Mouse (Mus musculus) bone marrow, adult 2 months (tissue): ENCODE results near the gene Glis3. TPM values are rescaled to one million over a fixed set of nuclear protein-coding genes. Genes with fewer than 3 reads are reported as not detected.
A peak's percentile ranks its signal among the peaks of the same experiment; 100 is the strongest.

Experiments
- H3K27ac ChIP-seq: fragments of 200-500 bp; 2 replicates; pipeline ENCODE4 v1.5.1; 2012; ENCODE audit warnings: low read depth, mild to moderate bottlenecking, control low read depth, inconsistent platforms, low read length; ENCODE audit not compliant: control insufficient read depth, poor library complexity, insufficient read depth
- H3K4me1 ChIP-seq: fragments of 200-500 bp; 2 replicates; pipeline ENCODE4 v1.6.1; 2011; ENCODE audit warnings: low read length; ENCODE audit not compliant: control insufficient read depth, insufficient read depth
- H3K4me3 ChIP-seq: fragments of 200-500 bp; replicated peaks from 2 replicates; pipeline ENCODE3; 2011; ENCODE audit warnings: mild to moderate bottlenecking, low read depth, low read length, control low read depth; ENCODE audit not compliant: control insufficient read depth
- CTCF ChIP-seq: fragments of 200-500 bp; IDR thresholded peaks from 2 replicates; pipeline ENCODE4 v1.5.1; 2011; ENCODE audit warnings: low read length, control low read depth; ENCODE audit not compliant: control insufficient read depth, insufficient read depth
- POLR2A ChIP-seq: fragments of 200-500 bp; IDR thresholded peaks from 2 replicates; pipeline ENCODE4 v1.6.1; 2011; ENCODE audit warnings: low read depth, mild to moderate bottlenecking, control low read depth, low read length, borderline replicate concordance; ENCODE audit not compliant: control insufficient read depth
- WGBS: fragments of 180-500 bp; shearing (Covaris S2); methylation state at CpG from one replicate; pipeline ENCODE4 v1.1.7; 2018; 5-methylcytosine and 5-hydroxymethylcytosine counted together
- polyA plus RNA-seq: library from polyadenylated mRNA; stranded (reverse); fragments of >200 nt; gene quantifications from 2 replicates; pipeline ENCODE4 v1.2.4, GENCODE M21; 2011; ENCODE audit warnings: low replicate concordance; ENCODE audit not compliant: missing spikeins, insufficient read depth, insufficient read length

Glis3 gene
- 0.77 and 2.5 TPM in 2 replicates for polyA plus RNA-seq

DNA sequence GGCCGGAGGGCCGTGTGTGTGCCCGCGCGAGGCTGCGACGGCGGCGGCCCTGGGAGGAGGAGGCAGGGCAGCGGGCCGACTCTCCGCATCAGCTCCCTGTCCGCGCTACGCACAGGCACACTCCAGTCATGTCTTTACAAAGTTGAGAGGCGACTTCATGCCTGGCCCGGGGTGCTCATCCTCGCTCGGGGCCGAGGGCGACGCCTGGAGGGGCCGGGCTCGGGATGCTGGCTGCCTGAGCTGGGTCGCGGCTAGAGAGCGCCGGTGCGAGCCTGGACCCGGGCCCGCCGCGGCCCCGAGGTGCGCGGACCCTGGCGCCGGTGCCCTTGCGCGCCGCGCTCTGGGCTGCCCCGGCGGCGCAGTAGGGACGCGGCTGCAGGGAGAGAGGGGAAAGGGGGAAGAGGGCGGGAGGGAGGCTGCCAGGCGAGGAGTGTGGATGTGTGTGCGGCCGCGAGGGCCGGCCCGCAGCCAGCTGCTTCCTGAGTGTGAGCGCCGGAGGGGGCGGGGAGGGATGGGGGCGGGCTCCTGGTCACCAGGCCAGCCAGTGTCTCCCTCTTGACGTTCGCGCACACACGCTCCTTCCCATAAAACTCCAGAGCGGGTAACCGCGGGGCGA, at the start of gene Glis3:
TSS of gene Glis3 (minus strand) at position 302 of the 616 bp plus-strand sequence.
- no peak within 1 kb of the TSS; the same call in 1 of the 2 replicates for H3K27ac ChIP-seq
- peaks cover 2% of the 10 kb centered on the region; the same call in 1 of the 2 replicates for H3K4me1 ChIP-seq
- WGBS: under 1% methylated on average over 65 of the region's 66 CpGs
- H3K4me3 ChIP-seq: peak within 1 kb of the TSS; percentile 63
- no peak for TF ChIP-seq CTCF
- no peak for TF ChIP-seq POLR2A

DNA sequence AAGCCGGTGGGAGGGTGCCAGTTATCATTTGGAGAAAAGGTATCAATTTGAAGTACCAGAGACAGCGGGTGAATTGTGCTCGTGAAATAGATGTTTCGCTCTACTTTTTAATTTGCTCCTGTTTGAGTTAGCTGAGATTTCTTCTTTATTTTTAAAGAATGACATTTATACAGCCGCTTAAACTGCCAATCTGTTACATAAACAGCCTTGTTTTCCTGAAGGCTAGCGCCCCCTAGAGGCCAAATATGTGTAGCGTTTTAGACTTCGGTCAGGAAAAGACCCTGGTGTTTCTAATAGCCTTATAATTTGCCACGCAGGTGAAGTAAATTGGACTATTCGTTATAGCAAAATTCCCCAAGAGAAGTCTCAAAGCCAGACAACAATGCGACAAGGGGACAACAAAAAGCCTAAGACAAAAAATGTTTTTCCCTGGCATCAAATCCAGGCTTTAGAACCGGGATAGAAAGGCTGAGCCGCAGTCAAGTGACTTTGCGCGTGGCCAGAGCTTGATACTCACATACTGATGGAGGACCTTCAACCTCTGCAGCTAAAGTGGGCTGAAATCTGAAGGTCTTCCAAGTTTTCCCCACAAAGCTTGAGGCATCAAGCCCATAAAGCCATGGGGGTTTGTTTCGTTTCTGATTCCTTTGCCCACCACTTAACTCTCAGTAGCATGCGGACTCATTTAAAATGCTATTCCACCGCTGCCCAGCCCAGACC, 46.4 kb upstream of the Glis3 start:
- TF ChIP-seq POLR2A (no peak), CTCF (no peak)
- WGBS: 52% methylated on average over 18 of the region's 18 CpGs
- no peak overlapping the region for H3K27ac ChIP-seq

DNA sequence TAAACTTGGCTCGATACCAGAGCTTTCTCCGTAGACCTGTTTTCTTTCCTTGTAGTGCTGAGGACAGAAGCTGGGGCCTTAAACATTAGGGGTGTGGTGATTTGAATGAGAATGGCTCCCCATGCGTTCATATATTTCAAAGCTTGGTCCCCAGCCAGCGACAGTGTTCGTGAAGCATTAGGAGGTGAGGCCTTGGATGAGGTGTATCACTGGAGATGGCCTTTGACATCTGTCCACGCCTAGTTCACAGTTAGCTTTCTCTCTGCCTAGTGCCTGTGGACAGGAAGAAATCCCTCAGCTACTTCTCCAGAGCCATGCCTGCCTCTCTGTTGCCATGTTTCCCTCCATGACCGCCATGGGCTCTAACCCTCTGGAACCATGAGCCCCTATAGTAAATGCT, 44.8 kb upstream of the Glis3 start:
- WGBS: 81% methylated on average over 7 of the region's 7 CpGs
- TF ChIP-seq POLR2A: no peak
- no peak for TF ChIP-seq CTCF

More for the DNA sequence above, 46.4 kb upstream of the Glis3 start:
- Histone ChIP-seq H3K4me1 (no peaks in the 10 kb centered on the region; the same call in 1 of the 2 replicates), H3K4me3 (no peak overlapping the region)

GRCm38 (mm10) chr19:28722626-28723025, 42.7 kb upstream of the Glis3 start:
- 64% methylated on average over 4 of the region's 4 CpGs for WGBS
- no peak overlapping the region for H3K4me3 ChIP-seq
- H3K27ac ChIP-seq: no peak overlapping the region
- H3K4me1 ChIP-seq: no peaks in the 10 kb centered on the region; the same call in 1 of the 2 replicates
- TF ChIP-seq POLR2A: no peak
- no peak for TF ChIP-seq CTCF

More for the DNA sequence above, 44.8 kb upstream of the Glis3 start:
- no peaks in the 10 kb centered on the region; the same call in 1 of the 2 replicates for H3K4me1 ChIP-seq
- H3K4me3 ChIP-seq: no peak overlapping the region
- no peak overlapping the region for H3K27ac ChIP-seq

GRCm38 (mm10) chr19:28721834-28722233, 42.0 kb upstream of the Glis3 start:
- Histone ChIP-seq H3K4me1 (no peaks in the 10 kb centered on the region; the same call in 1 of the 2 replicates), H3K27ac (no peak overlapping the region), H3K4me3 (no peak overlapping the region)
- WGBS: 84% methylated on average over 10 of the region's 10 CpGs
- no peak for TF ChIP-seq CTCF

- Histone ChIP-seq H3K4me1 (no peaks in the 10 kb centered on the region; the same call in 1 of the 2 replicates), H3K4me3 (no peak overlapping the region), H3K27ac (no peak overlapping the region)
- TF ChIP-seq CTCF: no peak
- no peak for TF ChIP-seq POLR2A
These were observed 40.1 kb upstream of the Glis3 start for GRCm38 (mm10) chr19:28720016-28720415.

DNA sequence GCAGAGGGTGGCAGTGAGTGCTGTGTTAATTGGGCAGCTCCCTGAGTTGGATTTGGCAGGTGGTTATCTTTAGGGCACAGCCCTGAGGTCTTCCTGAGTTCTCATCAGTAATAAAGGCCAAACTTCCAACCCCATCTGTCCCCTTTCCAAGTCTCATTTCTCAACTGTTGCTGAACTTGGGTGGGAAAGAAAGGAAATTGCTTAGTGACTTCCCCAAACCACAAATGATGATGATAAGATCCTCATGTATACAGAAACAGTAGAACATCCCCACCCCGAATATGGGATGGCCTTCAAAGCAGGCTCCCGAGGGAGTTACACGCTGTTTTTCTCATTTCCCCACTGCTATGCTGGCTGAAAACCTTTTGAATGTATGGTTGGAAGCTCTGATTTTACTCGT, 34.8 kb upstream of the Glis3 start:
- TF ChIP-seq POLR2A (no peak), CTCF (no peak)
- Histone ChIP-seq H3K4me3 (no peak overlapping the region), H3K27ac (no peak overlapping the region), H3K4me1 (no peaks in the 10 kb centered on the region; the same call in 1 of the 2 replicates)
- WGBS: 62% methylated on average over 4 of the region's 4 CpGs

DNA sequence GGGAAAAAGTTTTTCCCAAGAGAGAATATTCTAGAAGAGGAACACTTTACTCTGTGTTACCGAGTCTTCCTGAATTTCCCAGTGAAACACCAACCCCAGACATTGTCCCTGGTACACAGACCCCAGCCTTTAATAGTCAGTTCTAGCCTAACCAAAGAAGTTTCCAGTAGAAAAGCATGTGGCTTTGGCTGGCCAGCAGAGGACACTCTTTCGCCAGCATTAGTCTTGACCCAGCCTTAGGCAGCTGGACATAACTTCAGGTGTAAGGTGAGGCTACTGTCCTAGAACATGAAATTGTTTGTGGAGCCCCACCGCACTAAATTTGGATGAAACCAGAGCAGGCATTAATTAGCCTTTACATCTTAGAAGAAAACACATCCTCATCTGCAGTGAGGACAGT, 17.8 kb upstream of the Glis3 start:
- WGBS: 64% methylated on average over 3 of the region's 3 CpGs

More for the DNA sequence above, 17.8 kb upstream of the Glis3 start:
- no peak overlapping the region for H3K27ac ChIP-seq
- H3K4me3 ChIP-seq: no peak overlapping the region
- TF ChIP-seq POLR2A (no peak), CTCF (no peak)
- H3K4me1 ChIP-seq: no peaks in the 10 kb centered on the region
